Mouse (Mus musculus) leukemia stem cell, adult 10-12 weeks (primary cell): ENCODE results near the gene Rmnd1. TPM values are rescaled to one million over a fixed set of nuclear protein-coding genes. Genes with fewer than 3 reads are reported as not detected.

Source experiments
- polyA plus RNA-seq: library from polyadenylated mRNA; stranded (reverse); fragments of >175 nt; gene quantifications from 2 replicates; pipeline ENCODE4 v1.2.3, GENCODE M21; 2012; ENCODE audit warnings: low replicate concordance

The Rmnd1 gene
- polyA plus RNA-seq, result 2.6 and 8.6 TPM in 2 replicates

DNA sequence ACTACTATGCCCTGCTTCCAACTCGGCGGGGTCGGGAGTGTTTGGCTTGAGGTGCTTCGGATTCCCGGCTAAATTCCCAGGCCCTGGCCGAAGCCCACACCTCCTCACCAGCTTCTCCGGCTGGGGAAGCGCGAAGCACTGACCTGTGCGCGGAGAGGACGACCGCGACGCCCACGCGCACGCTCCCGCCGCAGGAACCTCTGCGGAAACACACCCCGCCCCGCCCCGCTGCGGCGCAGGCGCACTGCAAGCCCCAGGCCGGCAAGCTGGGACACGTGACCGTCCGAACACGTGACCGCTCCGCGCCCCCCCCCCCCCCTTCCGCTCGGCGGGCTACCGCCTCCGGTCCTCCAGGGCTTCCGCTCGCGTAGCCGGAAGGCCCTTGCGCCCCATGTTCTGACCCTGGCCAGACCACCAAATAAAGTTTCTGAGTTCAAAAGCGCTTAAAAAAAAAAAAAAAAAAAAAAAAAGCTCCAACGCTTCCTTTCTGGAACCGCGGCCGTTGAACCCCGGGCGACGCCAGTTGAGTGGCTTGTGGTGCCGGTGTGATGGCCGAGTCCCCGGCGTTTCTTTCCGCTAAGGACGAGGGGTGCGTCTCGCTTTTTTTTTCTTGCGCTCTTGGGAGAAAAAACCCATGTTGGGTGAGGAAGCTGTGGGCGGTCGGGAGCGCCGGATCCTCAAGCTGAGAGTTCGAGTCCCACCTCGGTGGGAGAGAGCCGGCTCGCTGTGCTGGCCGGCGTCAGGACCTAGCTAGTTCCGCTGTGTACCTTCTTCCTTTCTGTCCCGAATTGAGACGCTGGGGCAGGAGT is at the start of gene Rmnd1, which contains the start of gene Armt1:
Gene Rmnd1 (minus strand): TSS at position 266 of the 809 bp plus-strand sequence.
Gene Armt1 (plus strand): TSS at position 345 of the 809 bp plus-strand sequence.

DNA sequence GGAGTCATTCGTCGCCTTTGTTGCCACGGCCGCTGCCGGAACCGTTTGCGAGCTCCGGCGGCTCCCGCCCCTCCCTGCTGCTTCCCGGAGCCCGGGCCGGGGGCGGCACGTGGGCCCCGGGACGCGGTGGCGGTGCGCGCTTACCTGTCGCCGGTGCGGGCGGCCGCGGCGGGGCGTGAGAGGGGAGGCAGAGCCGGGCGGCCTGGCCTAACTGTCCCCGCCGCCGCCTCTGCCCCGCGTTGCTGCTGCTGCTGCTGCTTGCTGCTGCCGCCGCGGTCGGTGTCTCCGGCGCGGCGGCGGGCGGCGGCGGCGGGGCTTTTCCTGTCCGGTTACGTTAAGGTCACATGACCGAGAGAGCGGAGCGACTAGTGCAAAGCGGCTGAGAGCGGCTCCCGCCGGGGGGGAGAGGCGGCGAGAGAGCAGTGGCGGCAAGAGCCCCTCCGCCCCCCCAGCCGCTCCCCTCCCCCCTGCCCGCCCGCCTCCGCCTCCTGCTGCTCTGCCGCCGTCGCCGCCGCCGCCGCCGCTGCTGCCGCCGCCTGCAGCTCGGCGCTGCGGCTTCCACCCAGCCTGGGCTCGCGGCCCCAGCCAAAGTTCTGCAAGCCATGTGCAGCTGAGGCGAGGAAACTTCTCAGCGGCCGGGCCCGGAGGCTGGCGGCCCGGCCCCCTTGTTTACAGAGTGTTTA is 44.3 kb downstream of the Rmnd1 start, which contains the start of gene Zbtb2:
Gene Zbtb2 (minus strand): TSS at position 408 of the 683 bp plus-strand sequence.

Other genes with a start within 250 kb of the Rmnd1 start
- gene Akap12, start 166.0 kb downstream of the Rmnd1 start, polyA plus RNA-seq, result 0.72 and 0.80 TPM in 2 replicates
- gene Zbtb2, start 44.3 kb downstream of the Rmnd1 start, polyA plus RNA-seq, result 3.0 and 5.3 TPM in 2 replicates
- 0.77 and 10.8 TPM in 2 replicates for gene Armt1, start 79 bp upstream of the Rmnd1 start, polyA plus RNA-seq
- gene Ccdc170, start 50.1 kb upstream of the Rmnd1 start, polyA plus RNA-seq, result not detected in 2 replicates
- gene Esr1, start 179.2 kb upstream of the Rmnd1 start, polyA plus RNA-seq, result 0.72 and 3.2 TPM in 2 replicates